Mouse (Mus musculus): ENCODE data around the gene Atxn10.

GRCm38 (mm10) chr15:85456891-85457290 lies 120.8 kb downstream of the Atxn10 start:
- TF ChIP-seq TAL1 (IDR thresholded peaks at IDR 0.05; ENCODE audit: low read length) (no peak), GATA1 (IDR thresholded peaks at IDR 0.05; ENCODE audit: low read length) (no peak)

Measured in erythroblast, embryonic 14.5 days (primary cell).